Mouse (Mus musculus): ENCODE measurements around the gene Lmbr1.

Lmbr1 gene

DNA sequence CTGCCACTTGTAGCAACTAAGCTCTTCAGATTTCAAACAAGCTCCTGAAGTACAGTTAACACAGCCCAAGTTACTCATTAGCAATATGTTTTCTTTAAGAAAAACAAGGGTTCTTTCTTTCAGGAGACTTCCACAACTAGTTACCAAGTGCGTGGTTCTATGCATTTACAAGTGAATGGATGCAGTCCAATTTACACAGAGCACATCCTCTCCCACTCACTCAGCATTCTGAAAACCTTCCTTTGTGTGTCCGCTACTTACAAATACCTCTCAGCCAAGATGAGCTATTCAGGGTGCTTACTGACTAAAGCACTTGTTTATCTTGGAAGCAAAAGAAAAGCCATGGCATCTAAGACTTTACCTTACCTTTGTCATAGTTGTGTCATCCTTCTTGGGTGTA, 124.3 kb downstream of the Lmbr1 start:
- peak; percentile 73 for ATAC-seq (ENCODE audit: low TSS enrichment)

DNA sequence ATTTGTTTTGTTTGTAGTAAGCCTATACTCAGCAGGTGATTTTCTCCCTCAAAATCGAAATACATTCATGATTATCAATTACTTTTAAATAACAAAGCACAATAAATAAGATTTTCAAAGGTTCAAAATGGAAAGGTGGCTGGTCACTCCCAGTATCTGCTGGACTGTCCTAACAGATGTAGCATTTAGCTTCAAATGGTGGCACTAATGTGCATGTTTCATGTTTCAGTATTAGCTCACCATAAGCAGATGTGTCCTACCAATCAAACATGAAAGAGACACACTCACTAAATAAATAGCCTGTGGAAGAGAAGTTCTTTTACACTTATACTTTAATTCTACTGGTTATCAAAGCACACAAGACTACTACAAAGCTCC, 126.7 kb downstream of the Lmbr1 start:
- ATAC-seq (ENCODE audit: low TSS enrichment): no peak

- ATAC-seq (ENCODE audit: low TSS enrichment): no peak
Measured at GRCm38 (mm10) chr5:29250795-29251495, 127.2 kb downstream of the Lmbr1 start.

DNA sequence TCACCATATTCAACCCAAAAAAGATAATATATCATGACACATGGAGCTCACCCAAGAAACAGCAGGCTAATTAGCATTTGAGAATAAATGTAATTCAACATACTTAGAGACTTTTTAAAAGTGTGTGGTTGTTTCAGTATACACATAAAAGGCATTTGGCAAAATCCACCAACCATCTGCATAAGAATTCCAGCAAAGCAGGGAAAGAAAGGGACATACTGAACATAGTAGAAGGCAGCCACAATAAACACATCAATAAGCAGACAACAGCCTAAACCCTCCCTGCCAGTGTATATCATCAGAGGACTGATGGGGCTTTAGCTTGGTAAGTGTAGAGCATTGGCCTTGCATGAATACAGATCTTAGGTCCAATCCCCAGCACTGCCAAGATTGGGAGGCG, 133.4 kb downstream of the Lmbr1 start:
- ATAC-seq (ENCODE audit: low TSS enrichment): peak; percentile 73

GRCm38 (mm10) chr5:29238379-29238778, 139.8 kb downstream of the Lmbr1 start:
- ATAC-seq (ENCODE audit: low TSS enrichment): no peak

DNA sequence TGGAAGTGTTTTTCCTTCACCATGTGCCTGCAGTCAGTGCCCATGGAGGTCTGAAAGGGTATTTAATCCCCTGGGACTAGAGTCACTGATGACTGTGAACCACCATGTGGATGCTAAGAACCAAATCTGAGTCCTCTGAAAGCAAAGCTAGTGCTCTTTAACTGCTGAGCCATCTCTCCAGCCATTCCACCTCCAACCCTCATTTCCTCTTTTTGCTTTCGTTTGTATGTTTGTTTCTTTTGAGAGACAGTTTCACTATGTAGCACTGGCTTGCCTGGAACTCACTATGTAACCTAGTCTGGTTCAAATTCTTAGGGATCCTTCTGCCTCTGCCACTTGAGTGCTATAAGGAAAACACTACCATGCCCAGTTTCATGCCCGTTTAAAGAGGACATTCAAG, 147.7 kb downstream of the Lmbr1 start:
- no peak for ATAC-seq (ENCODE audit: low TSS enrichment)

GRCm38 (mm10) chr5:29224089-29224488, 154.1 kb downstream of the Lmbr1 start:
- ATAC-seq (ENCODE audit: low TSS enrichment): no peak

- no peak for ATAC-seq (ENCODE audit: low TSS enrichment)
Measured at GRCm38 (mm10) chr5:29217997-29218396, 160.2 kb downstream of the Lmbr1 start.

GRCm38 (mm10) chr5:29211980-29212555, 166.1 kb downstream of the Lmbr1 start:
- no peak for ATAC-seq (ENCODE audit: low TSS enrichment)

GRCm38 (mm10) chr5:29205690-29206089, 172.5 kb downstream of the Lmbr1 start:
- no peak for ATAC-seq (ENCODE audit: low TSS enrichment)

GRCm38 (mm10) chr5:29199868-29200267, 178.3 kb downstream of the Lmbr1 start:
- ATAC-seq (ENCODE audit: low TSS enrichment): no peak

DNA sequence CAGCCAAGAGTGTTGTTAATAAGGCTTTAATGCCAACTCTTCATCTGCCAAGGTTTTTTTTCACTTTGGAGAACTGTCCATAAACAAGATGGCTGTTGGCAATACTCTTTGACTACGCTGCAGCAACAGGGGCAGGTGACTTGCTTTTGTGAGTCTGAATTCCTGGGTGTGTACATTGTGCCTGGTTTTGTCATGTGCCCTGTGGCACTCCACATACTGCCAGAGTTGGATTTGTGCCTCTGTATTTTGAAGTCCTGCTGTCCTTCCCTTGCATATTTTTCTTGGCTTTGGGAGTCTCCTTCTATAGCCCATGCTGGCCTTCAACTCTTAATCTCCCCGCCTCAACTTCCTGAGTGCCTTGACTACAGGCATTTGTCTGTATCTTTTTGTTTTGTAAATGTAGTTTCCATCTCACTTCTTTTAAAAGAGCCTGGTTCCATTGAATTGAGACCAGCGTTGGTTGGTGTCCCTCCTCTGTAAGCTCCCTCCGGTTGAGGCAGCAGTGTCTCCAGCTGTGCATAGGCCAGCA, 179.2 kb downstream of the Lmbr1 start:
- ATAC-seq (ENCODE audit: low TSS enrichment): no peak

DNA sequence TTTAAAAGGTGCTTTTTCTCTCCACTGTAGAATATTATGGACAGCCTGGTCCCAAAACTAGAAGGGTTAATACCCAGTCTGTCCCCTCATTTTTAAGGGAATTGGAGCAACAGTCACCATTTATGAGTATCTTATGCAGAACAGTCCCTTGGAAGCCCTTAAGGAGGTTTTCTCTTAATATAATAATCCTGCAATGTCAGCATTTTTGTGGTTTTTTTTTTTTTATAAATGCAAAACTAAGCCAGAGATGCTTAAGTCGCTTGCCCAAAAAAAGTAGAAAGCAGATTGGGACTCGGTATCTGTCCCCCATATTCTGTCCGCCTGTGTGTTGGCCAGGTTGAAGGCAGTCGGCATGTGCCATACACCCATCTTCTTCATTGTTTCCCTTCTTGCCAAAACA, 181.0 kb downstream of the Lmbr1 start:
- no peak for ATAC-seq (ENCODE audit: low TSS enrichment)

GRCm38 (mm10) chr5:29196264-29196658, 181.9 kb downstream of the Lmbr1 start:
- peak; percentile 26 for ATAC-seq (ENCODE audit: low TSS enrichment)

DNA sequence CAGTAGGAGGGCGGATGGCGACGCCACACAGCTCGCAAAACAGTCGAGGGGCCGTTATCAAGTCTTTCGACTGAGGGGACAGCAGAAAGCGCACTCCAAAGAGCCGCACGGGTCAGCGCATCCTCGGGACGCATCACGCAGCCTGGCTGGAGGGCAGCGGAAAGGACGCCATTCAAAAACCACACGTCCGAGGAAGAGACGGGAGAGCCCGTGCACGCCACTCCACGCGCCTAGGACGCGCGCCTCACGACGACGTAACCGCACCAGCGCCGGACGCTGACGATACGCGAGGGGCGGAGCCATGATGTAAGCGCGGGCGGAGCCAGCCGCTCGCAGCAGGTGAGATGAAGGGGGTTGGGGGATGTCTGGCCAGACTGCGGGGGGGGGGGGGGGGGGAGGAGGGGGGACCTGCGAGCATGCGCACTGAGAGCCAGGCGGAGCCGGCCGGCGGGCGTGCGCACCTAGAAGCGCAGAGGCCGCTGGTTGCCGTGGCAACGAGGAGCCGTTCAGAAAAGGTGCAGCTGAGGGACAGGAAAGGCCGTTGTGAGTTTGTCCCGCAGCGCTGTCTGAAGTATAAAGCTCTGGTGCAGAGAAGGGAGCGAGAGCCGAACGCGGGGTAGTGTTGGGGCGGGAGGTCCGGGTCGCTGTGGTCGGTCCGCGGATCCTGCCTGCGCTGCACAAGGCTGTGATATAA, 182.5 kb downstream of the Lmbr1 start, which contains the start of gene Rnf32:
Gene Rnf32, plus strand, starts transcription at position 423 of the 694 bp plus-strand sequence.
- ATAC-seq (ENCODE audit: low TSS enrichment): peak; percentile 97

GRCm38 (mm10) chr5:29195231-29195569, 183.0 kb downstream of the Lmbr1 start:
- peak; percentile 65 for ATAC-seq (ENCODE audit: low TSS enrichment)

DNA sequence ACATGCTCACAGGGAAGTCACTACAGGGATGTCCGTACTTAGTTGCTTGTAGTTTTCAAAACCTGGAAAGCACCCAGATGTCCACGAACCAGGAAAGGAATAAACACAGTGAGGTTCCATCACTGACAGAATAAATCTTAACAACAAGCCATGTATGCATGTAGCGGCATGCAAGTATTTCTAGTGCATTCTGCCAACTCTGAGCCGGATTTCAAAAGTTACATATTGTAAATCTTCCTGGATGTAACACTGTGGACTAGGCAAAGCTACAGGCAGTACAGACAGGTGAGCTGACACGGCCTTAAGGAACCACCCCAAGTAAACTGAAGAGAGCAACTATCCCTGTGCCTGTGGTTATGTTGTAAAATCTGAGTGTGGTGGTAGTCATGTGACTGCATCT, 191.4 kb downstream of the Lmbr1 start:
- no peak for ATAC-seq (ENCODE audit: low TSS enrichment)

Data from frontal cortex, adult (tissue).